Mouse (Mus musculus) right cerebral cortex, postnatal 25 days (tissue): ENCODE measurements around the gene Ptpn12.
"Not testable (repeated sequence)": the region's sequence is repeated elsewhere in the genome, so short reads cannot be mapped to it uniquely, and the experiment has no call there.

Experiments
- DNase-seq: peaks from one replicate; pipeline ENCODE4 v3.0.0; 2022

The Ptpn12 gene

DNA sequence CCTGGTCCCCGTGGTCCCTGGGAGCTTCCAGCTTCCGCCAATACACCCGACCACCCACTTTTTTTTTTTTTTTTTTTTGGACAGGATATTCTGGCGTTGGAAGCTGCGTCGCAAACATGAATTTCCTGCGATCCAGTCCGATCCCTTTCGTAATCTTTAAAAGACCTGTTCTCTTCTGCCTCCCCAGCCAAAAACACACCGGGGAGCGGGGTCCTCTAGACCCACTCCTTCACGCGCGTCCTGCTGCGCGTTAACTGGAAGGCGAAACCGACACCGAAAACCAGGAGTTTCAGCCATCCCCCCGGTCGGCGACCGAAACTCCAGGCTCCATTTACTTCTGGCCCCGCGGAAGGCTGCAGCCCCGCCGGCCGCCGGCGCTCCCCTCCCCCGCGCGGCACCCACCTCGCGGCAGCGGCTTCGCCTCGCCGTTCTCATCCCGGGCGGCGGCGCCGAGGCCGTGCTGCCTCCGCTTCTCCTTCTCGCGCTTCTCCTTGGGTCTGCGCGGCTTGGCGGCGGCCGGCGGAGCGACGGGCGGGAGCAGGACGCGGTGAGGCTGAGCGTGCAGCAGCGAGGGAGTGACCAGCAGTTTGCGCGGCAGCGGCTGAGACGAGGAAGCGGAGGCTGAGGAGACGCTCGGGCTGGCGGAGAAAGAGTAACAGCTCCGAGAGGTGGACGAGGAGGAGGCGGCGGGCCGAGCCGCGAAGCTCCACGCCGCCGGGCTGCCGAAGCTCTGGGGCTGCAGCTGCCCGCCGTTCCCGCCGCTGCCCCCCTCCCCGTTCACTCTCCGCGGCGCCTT is 104.7 kb downstream of the Ptpn12 start:
- peak; percentile 71 for DNase-seq

DNA sequence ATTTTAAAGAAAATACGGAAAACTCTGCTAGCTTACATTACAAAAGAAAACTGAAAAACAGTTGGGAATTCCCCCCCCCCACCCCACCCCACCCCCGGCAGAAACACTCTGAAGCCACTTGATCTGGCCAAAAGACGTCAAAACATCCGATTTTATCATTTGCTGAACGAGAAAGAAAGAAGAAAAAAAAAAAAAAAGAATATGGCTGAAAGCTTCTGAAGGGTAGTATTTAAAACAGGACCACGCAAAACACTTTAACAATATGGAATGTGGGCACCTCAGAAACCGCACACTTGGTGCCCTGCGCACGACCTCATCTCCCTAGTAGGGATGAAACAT is 105.2 kb downstream of the Ptpn12 start:
- no peak for DNase-seq

DNA sequence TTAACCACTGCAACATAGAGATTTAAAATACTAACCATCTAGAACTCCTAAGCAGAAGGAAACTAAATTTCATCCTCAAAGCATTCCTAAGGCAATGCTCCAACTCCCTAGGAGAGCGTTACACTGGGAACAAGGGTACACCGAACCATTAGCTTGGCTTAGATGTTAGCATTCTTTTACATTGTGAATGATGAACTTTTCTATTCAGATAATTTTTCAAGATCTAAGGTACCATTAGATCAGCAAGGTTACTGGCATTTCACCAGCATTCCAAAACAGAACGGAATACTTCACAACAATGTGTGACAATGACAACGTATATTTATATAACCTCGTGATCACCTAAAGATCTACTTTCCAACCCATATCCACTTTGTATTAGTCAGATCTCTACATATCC is 105.6 kb downstream of the Ptpn12 start:
- DNase-seq: no peak

DNA sequence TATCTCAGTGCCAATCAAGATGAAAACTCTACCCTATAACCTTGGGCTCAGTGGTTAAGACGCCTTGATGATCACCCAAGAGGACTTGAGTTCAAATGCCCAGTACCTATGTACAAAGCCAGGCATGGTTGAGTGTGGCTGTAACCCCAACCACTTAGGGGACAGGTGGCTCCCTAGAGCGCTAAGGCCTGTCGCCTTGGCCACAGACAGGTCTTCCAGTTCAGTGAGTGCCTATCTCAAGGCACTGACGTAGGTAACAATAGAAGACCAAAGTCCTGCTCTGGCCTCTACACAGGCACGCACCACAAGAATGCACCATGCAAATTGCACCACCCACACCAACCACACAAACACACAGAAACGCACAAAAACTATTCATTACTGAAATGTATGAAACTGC is 108.8 kb downstream of the Ptpn12 start:
- no peak for DNase-seq

DNA sequence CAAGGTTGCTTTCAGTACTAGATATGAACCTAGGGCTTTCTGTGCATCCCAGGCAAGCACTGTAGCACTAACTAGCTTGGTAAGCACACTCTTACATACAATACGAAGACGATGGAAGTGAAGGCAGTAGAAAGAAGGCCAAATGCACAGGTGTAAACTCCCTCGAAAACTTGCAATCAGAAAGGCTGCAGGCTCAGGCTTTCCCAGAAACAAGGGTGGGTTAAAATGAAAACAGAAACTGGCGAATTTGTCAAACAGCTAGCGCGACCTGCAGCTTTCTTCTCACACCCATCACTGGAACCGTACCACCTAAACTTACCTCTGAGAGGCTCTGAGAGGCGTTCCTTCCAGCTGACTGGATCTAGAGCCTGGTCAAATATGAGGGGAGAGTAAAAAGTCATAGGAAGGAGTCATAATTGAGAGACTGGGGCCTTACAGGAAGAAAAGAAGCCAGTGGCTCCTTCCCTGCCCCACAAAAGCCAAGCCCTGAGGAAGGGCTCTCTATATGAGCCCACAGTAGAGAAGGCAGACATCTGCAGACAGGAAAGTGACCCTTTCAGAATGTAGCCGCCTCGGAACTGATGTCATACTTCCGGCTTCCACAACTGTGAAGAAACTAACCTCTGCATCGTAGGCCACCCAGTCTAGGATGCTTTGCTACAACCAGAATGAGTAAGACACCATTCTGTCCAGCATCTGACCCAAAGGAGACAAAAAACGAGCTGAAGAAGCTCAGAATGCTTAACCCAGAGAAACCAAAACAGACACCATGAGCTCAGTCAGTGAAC is 110.6 kb downstream of the Ptpn12 start:
- no peak for DNase-seq

DNA sequence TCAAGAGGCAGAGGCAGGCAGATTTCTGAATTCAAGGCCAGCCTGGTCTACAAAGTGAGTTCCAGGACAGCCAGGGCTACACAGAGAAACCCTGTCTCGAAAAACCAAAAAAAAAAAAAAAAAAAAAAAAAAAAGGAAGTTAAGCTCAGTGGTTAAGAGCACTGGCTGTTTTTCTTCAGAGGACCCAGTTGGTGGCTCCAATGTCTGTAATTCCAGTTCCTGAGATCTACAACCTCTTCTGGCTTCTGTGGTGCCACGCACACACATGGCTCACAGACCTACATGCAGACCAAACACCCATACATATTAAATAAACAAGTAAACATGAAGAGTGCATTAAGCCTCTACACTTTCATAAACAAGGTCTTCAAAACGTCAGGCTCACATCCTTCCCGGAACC is 111.9 kb downstream of the Ptpn12 start:
- DNase-seq: not testable (repeated sequence)

DNA sequence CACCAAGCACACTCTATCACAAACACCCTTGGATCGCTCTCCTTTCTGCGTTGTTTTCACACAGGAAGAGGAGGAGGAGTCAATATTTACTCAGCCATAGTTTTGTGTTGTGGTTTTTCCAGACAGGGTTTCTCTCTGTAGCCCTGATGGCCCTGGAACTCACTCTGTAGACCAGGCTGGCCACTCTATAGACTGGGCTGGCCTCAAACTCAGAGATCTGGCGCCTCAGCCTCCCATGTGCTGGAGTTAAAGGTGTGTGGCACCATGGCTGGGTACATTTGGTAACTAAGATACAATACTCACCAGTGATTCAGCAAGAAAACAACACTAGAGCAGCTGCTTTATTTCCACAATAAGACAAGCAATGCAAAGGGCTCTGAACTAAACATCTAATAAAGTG is 113.2 kb downstream of the Ptpn12 start:
- no peak for DNase-seq

DNA sequence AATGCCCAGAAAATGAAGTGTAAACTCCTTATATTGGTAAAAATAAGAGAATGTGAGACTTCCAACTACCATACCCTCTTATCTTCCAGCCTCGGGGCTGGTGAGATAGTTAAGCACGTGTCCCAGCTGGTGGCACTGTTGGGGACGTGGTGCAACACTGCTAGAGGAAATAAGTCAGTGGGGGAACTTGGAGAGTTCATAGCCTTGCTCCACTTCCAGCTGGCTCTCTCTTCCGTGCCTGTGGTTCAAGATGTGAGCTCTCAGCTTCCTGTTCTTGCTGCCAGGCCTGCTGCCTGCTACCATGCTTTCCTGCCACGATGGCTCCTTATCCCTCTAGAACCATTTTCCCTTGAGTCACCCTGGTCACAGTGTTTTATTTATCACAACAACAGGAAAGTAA is 114.5 kb downstream of the Ptpn12 start:
- no peak for DNase-seq

DNA sequence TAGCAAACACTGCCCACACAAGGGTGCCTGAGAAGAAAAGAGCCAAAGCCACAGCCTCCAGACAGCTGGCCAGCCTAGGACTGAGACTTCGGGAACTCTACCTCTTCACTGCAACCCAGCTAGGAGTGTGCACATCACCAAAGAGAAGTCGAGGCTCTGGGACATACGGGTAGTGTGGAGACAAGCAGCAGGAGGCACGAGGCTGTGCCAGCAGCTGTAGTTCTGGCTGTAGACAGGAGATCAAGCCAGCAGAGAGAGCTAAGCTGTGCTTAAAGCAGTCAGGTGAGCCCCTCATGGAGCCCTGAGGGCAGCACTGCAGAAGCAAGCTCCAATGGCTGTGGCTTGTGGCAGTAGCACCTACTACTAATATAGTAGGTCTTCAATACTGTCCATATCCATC is 115.0 kb downstream of the Ptpn12 start:
- no peak for DNase-seq

DNA sequence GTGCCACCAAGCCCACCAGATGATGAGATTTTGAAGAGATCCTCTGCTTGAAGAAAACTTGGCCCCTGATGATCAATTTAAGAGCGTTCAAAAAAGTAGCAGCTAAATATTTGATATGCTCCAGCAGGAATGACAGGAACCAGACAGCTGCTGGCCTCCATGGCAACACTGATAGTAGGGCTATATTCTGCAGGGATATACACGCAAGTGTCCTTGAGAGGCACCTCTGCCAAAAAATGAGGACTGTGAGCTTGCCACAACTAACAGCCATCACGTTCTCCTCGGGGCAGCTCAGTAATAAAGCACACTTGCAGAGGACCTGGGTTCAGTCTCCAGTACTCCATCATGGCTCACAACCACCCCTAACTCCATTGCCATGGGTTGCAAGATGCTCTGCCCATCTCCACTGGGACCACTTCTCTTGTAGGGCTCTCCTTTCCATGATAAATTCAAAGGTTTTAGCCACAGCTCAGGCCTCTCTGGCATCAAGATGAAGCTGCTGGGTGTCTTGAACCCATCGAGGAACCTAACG is 115.6 kb downstream of the Ptpn12 start:
- no peak for DNase-seq

DNA sequence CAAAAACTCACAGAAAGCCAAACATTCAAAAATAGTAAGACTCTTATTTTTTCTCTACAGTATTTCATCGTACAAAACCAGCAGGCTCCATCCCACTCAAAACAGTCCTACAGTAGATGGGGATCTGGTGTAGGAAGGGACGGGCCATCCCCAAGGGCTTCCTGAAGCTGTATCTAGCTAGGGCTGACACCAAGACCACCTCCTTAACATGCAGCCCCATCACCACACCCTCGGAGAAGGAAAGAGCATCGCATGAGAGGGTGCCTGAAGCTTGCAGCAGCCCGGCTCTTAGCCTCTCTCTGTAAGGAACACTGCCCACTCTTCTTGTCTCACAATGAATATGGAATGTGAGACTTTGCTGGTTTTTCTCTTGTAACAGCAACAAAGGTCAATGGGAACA is 117.2 kb downstream of the Ptpn12 start:
- DNase-seq: peak; percentile 17
